Mouse (Mus musculus): Measurements from ENCODE around the gene Rpp14. TPM values are rescaled to one million over a fixed set of nuclear protein-coding genes. Genes with fewer than 3 reads are reported as not detected.

Rpp14 gene
- polyA plus RNA-seq, 1 experiment from 2014 or later = 42.6 TPM

- H3K27me3 ChIP-seq (replicated peaks) = no peaks in the 10 kb centered on the region
- H3K4me1 ChIP-seq (replicated peaks) = peaks cover 6% of the 10 kb centered on the region
- H3K36me3 ChIP-seq = no peaks in the 10 kb centered on the region
- H3K4me2 ChIP-seq = no peak overlapping the region
- no peaks in the 10 kb centered on the region for H3K9me3 ChIP-seq (replicated peaks)
- 39% methylated on average over 3 of the region's 3 CpGs for WGBS
- ATAC-seq (ENCODE audit: insufficient number of reproducible peaks, low FRiP score) = no peak
- no peak overlapping the region for H3K9ac ChIP-seq
- no peak overlapping the region for H3K4me3 ChIP-seq
- no peak overlapping the region for H3K27ac ChIP-seq (ENCODE audit: poor library complexity, severe bottlenecking)
Measured at GRCm38 (mm10) chr14:8062076-8062475, 18.1 kb upstream of the Rpp14 start.

- Histone ChIP-seq H3K9ac (no peak overlapping the region), H3K4me1 (replicated peaks) (peaks cover 6% of the 10 kb centered on the region), H3K27ac (ENCODE audit: poor library complexity, severe bottlenecking) (no peak overlapping the region), H3K27me3 (replicated peaks) (no peaks in the 10 kb centered on the region), H3K4me3 (no peak overlapping the region), H3K4me2 (no peak overlapping the region), H3K36me3 (no peaks in the 10 kb centered on the region), H3K9me3 (replicated peaks) (no peaks in the 10 kb centered on the region)
- ATAC-seq (ENCODE audit: insufficient number of reproducible peaks, low FRiP score) = no peak
- WGBS = 61% methylated on average over 3 of the region's 3 CpGs
Measured at GRCm38 (mm10) chr14:8062537-8063301, 17.4 kb upstream of the Rpp14 start.

GRCm38 (mm10) chr14:8063835-8064785 lies 16.1 kb upstream of the Rpp14 start:
- Histone ChIP-seq H3K4me1 (replicated peaks) (peaks cover 6% of the 10 kb centered on the region), H3K27me3 (replicated peaks) (no peaks in the 10 kb centered on the region), H3K4me2 (no peak overlapping the region), H3K9ac (no peak overlapping the region), H3K27ac (ENCODE audit: poor library complexity, severe bottlenecking) (no peak overlapping the region), H3K4me3 (no peak overlapping the region), H3K36me3 (no peaks in the 10 kb centered on the region), H3K9me3 (replicated peaks) (no peaks in the 10 kb centered on the region)
- no peak for ATAC-seq (ENCODE audit: insufficient number of reproducible peaks, low FRiP score)
- WGBS = 78% methylated on average over 8 of the region's 8 CpGs

- Histone ChIP-seq H3K9me3 (replicated peaks) (no peaks in the 10 kb centered on the region), H3K4me1 (replicated peaks) (peaks cover 14% of the 10 kb centered on the region), H3K9ac (peak overlapping the region; percentile 86), H3K4me2 (peak overlapping the region; percentile 86), H3K4me3 (peak overlapping the region; percentile 65), H3K27me3 (replicated peaks) (no peaks in the 10 kb centered on the region), H3K36me3 (peaks cover 17% of the 10 kb centered on the region), H3K27ac (ENCODE audit: poor library complexity, severe bottlenecking) (peak overlapping the region; percentile 93)
- ATAC-seq (ENCODE audit: insufficient number of reproducible peaks, low FRiP score) = peak; percentile 51; the same call in 1 of the 2 replicates
- WGBS = 5% methylated on average over 11 of the region's 11 CpGs
Measured at GRCm38 (mm10) chr14:8080718-8081117, 551 bp downstream of the Rpp14 start.

GRCm38 (mm10) chr14:8082949-8083348 lies 2.8 kb downstream of the Rpp14 start:
- H3K9ac ChIP-seq = no peak overlapping the region
- peaks cover 14% of the 10 kb centered on the region for H3K4me1 ChIP-seq (replicated peaks)
- no peak overlapping the region for H3K4me3 ChIP-seq
- no peak for ATAC-seq (ENCODE audit: insufficient number of reproducible peaks, low FRiP score)
- no peak overlapping the region for H3K27ac ChIP-seq (ENCODE audit: poor library complexity, severe bottlenecking)
- H3K27me3 ChIP-seq (replicated peaks) = no peaks in the 10 kb centered on the region
- H3K36me3 ChIP-seq = peaks cover 34% of the 10 kb centered on the region
- no peaks in the 10 kb centered on the region for H3K9me3 ChIP-seq (replicated peaks)
- H3K4me2 ChIP-seq = no peak overlapping the region
- WGBS = 90% methylated on average over 1 of the region's 1 CpGs

GRCm38 (mm10) chr14:8089016-8089415 lies 8.8 kb downstream of the Rpp14 start:
- H3K27ac ChIP-seq (ENCODE audit: poor library complexity, severe bottlenecking) = no peak overlapping the region
- ATAC-seq (ENCODE audit: insufficient number of reproducible peaks, low FRiP score) = no peak
- H3K36me3 ChIP-seq = peaks cover 59% of the 10 kb centered on the region
- no peaks in the 10 kb centered on the region for H3K4me1 ChIP-seq (replicated peaks)
- WGBS = 88% methylated on average over 2 of the region's 2 CpGs
- no peak overlapping the region for H3K4me3 ChIP-seq
- no peak overlapping the region for H3K9ac ChIP-seq
- no peaks in the 10 kb centered on the region for H3K9me3 ChIP-seq (replicated peaks)
- H3K4me2 ChIP-seq = no peak overlapping the region
- no peaks in the 10 kb centered on the region for H3K27me3 ChIP-seq (replicated peaks)

GRCm38 (mm10) chr14:8092573-8092972 lies 12.4 kb downstream of the Rpp14 start:
- H3K4me1 ChIP-seq (replicated peaks) = 0 out of 2 replicates have a peak, but pooled peaks cover 6% of the 10 kb centered on the region
- no peak for ATAC-seq (ENCODE audit: insufficient number of reproducible peaks, low FRiP score)
- H3K36me3 ChIP-seq = peaks cover 31% of the 10 kb centered on the region
- H3K9ac ChIP-seq = no peak overlapping the region
- no peak overlapping the region for H3K27ac ChIP-seq (ENCODE audit: poor library complexity, severe bottlenecking)
- no peaks in the 10 kb centered on the region for H3K27me3 ChIP-seq (replicated peaks)
- H3K4me3 ChIP-seq = no peak overlapping the region
- H3K4me2 ChIP-seq = no peak overlapping the region
- no peaks in the 10 kb centered on the region for H3K9me3 ChIP-seq (replicated peaks)
- WGBS = 90% methylated on average over 2 of the region's 2 CpGs

- ATAC-seq (ENCODE audit: insufficient number of reproducible peaks, low FRiP score) = no peak
- H3K9ac ChIP-seq = no peak overlapping the region
- WGBS = 54% methylated on average over 5 of the region's 5 CpGs
Measured at GRCm38 (mm10) chr14:8093427-8093826, 13.3 kb downstream of the Rpp14 start.

GRCm38 (mm10) chr14:8094931-8095561 lies 14.9 kb downstream of the Rpp14 start:
- Histone ChIP-seq H3K9me3 (replicated peaks) (no peaks in the 10 kb centered on the region), H3K36me3 (peaks cover 12% of the 10 kb centered on the region), H3K27ac (ENCODE audit: poor library complexity, severe bottlenecking) (no peak overlapping the region), H3K9ac (no peak overlapping the region), H3K4me2 (no peak overlapping the region), H3K27me3 (replicated peaks) (no peaks in the 10 kb centered on the region), H3K4me3 (no peak overlapping the region), H3K4me1 (replicated peaks) (peaks cover 15% of the 10 kb centered on the region)
- 56% methylated on average over 3 of the region's 3 CpGs for WGBS
- no peak for ATAC-seq (ENCODE audit: insufficient number of reproducible peaks, low FRiP score)

More at GRCm38 (mm10) chr14:8093427-8093826, 13.3 kb downstream of the Rpp14 start:
- Histone ChIP-seq H3K4me3 (no peak overlapping the region), H3K4me2 (no peak overlapping the region), H3K36me3 (peaks cover 28% of the 10 kb centered on the region), H3K27ac (ENCODE audit: poor library complexity, severe bottlenecking) (no peak overlapping the region), H3K27me3 (replicated peaks) (no peaks in the 10 kb centered on the region), H3K4me1 (replicated peaks) (0 out of 2 replicates have a peak, but pooled peaks cover 9% of the 10 kb centered on the region), H3K9me3 (replicated peaks) (no peaks in the 10 kb centered on the region)

- H3K9ac ChIP-seq = no peak overlapping the region
- H3K36me3 ChIP-seq = peaks cover 6% of the 10 kb centered on the region
- no peaks in the 10 kb centered on the region for H3K9me3 ChIP-seq (replicated peaks)
- H3K4me1 ChIP-seq (replicated peaks) = peaks cover 15% of the 10 kb centered on the region
- no peak for ATAC-seq (ENCODE audit: insufficient number of reproducible peaks, low FRiP score)
- H3K27me3 ChIP-seq (replicated peaks) = no peaks in the 10 kb centered on the region
- H3K4me2 ChIP-seq = peak overlapping the region; percentile 30
- H3K27ac ChIP-seq (ENCODE audit: poor library complexity, severe bottlenecking) = peak overlapping the region; percentile 23; the same call in 1 of the 2 replicates
- H3K4me3 ChIP-seq = no peak overlapping the region
- WGBS = 53% methylated on average over 7 of the region's 7 CpGs
Measured at GRCm38 (mm10) chr14:8095562-8095950, 15.4 kb downstream of the Rpp14 start.
